In genomic region chr5:53241963-53242362, GRCm38 (mm10) we compare ENCODE assay signal across 14 mouse cellular contexts. TPM values are rescaled to one million over a fixed set of nuclear protein-coding genes. Genes with fewer than 3 reads are reported as not detected.
"Had no signal": no experiment of that assay in that cellular context is flagged by ENCODE, and none has a peak within 500 bp of the region (broad histone marks: within the 10 kb centered on the region; RNA-seq: fewer than 3 reads in every experiment).

No protein-coding gene starts in this region.

- H3K4me2 ChIP-seq: liver, embryonic 11.5 days; liver, embryonic 15.5 days; lung, embryonic 14.5 days; midbrain, embryonic 13.5 days had no signal

- H3K4me1 ChIP-seq: liver, embryonic 15.5 days had no signal

- H3K9ac ChIP-seq: liver, embryonic 15.5 days; lung, embryonic 14.5 days; midbrain, embryonic 13.5 days had no signal

- H3K4me3 ChIP-seq: layer of hippocampus, adult 2 months; limb, embryonic 10.5 days; liver, embryonic 15.5 days; midbrain, embryonic 13.5 days had no signal

- H3K36me3 ChIP-seq: limb, embryonic 10.5 days; liver, embryonic 15.5 days; midbrain, embryonic 13.5 days had no signal

- ATAC-seq: midbrain, embryonic 13.5 days had no signal

- H3K27me3 ChIP-seq: liver, embryonic 15.5 days had no signal

- H3K9me3 ChIP-seq: limb, embryonic 10.5 days; liver, embryonic 15.5 days; midbrain, embryonic 13.5 days had no signal

- H3K27ac ChIP-seq: layer of hippocampus, adult 2 months; limb, embryonic 10.5 days; liver, embryonic 15.5 days; midbrain, embryonic 13.5 days had no signal

- DNase-seq: kidney, adult 11 months; kidney, adult 9 months; kidney, postnatal 10 days; kidney, postnatal 4 days; lung, embryonic 14.5 days; lung, postnatal 14 days; right cerebral cortex, postnatal 14 days; thymus, postnatal 25 days had no signal

RNA-seq across cellular contexts. Expression of gene Sel1l3, which starts 28.2 kb away (rescaled TPM):
- total RNA-seq: megakaryocyte progenitor cell, adult 5-6 weeks had no signal
